Mouse (Mus musculus): Measurements from ENCODE around the gene Utp11.
A peak's percentile ranks its signal among the peaks of the same experiment; 100 is the strongest.
"Not testable (repeated sequence)": the region's sequence is repeated elsewhere in the genome, so short reads cannot be mapped to it uniquely, and the experiment has no call there.

The Utp11 gene

DNA sequence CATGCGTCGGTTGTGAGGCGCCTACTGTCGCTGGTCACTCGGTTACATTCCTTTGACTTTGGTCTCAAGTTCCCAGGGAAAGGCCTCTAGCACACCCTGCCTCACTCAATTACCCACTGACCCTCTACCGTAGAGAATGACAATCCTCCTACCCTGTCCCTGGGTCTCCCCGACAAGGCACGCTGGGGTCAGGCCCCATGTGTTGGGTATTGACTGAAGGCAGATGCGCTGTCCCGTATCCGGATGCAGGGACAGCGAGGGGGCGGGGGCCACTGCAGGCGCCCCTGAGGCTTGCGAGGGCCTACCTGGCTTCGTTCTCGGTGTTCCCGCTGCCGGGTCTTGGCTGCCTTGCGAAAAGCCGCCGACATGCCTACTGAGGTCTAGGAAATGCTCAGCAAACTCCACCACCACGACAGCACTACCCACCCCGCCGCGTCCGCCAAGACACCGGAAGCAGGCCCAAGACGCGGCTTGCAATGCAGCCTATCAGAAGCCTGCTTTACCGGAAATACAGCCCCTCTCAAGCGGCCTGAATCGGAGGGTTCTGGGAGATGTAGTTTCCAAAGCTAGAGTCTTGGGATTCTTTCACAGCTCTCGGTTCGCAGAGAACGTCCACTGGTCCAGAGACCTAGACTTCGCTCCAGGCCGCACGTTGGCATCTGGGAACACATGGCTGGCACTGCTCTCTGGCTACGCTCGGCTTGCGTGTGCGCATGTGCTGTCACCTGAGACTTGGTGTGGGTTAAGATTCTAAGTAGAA is at the start of gene Utp11:
TSS of gene Utp11 (minus strand) at position 466 of the 760 bp plus-strand sequence.
- DNase-seq, result peak; percentile 90

DNA sequence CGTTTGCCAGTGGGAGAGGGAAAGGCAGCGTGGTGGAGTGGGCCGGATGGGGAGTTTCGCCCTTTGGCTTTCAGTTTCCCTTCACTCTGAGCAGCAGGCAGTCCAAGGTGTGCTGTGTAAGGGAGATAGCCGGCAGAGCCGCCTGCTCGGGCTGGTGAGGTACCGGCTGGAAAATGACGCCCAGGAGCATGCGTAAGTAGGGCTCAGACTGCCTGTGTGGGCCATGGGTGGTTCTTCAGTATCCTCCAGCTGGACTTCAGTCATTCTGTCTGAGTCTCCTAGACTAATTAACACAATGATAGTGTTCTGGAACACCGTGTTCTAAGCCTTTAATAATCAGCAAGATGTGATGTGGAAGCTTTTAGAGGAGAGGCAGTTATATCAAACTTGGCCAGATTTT is 49.4 kb upstream of the Utp11 start:
- DNase-seq, result no peak

DNA sequence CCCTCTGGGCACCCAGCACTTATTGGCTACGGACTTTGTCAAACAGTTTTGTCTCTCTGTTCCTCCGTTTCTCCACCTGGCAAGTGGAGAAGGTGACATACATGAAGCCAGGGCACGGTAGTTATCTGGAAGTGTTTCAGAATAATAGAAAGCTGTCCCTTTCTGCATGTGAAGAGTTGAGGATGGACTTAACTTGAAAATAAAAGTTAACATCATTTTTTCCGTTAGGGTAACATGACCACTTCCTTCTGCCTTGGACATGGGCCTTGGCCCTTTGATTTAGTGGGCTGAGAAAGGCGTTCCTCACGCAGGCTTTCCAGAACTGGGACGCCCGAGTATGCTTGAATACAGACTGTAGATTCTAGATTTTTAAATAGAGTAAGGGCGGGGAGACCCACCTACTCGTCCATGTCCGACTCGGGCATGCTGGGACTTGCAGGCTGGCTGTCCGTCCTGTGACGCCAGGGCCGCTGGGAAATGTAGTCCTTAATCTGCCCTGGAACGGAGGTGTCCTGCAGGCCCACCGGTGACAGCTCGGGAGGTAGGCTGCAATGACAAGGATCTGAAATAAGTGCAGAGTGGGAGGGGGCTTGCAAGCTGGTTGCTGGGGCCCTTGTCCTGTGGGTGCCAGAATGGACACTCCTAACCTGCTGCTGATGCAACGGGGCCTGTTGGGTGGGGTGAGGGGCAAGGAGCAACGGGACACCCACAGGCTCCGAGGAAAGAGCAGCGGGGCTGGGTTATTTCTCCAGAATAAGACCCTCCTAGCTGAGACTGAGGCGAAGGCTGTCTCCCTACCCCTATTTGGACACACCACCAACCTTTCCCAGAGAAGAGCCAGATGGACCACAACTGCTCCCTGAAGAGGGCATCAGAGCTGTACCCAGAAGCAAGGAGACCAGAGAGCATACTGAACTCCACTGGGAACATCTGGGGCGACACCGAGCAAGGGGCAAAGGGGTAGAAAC is 48.3 kb upstream of the Utp11 start, which contains the start of gene Inpp5b:
TSS of gene Inpp5b (plus strand) at position 475 of the 968 bp plus-strand sequence.
- peak; percentile 88 for DNase-seq

DNA sequence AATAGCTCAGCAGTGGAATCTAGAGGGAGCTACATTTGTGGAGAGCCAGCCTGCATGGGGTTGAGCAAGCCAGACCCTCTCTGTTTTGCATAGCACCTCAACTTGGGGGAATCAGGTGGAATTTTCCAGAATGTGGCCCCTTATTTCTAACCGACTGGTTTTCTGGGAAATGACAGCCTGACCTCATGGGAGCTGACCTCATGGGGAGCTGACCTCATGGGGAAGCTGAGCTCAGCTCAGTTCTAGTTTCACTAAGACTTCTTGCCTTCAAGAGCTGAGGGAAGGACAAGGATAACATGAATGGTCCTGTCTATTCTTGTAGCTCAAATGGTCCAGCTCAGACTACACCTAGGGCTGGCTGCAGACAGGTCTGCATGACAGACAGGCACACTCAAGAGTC is 45.4 kb upstream of the Utp11 start:
- DNase-seq, result no peak

DNA sequence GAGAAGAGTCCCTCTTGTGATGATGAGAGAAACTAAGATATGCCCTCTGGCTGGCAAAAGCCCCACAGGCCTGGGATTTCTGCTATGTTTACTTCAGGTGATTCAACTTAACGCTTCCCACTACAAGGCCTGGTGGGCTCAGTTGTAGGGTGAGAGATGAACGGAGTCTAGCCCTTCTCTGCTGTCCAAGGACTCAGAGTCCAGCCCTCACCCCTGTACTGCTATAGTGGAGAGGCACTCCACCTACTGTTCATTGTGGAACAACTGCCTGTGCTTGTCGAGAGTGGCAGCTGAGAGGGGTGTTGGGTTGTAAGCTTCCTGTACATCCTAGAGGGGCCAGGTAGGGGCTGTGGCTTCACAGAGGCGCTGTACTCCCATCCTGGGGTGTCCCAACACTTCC is 44.6 kb upstream of the Utp11 start:
- no peak for DNase-seq

DNA sequence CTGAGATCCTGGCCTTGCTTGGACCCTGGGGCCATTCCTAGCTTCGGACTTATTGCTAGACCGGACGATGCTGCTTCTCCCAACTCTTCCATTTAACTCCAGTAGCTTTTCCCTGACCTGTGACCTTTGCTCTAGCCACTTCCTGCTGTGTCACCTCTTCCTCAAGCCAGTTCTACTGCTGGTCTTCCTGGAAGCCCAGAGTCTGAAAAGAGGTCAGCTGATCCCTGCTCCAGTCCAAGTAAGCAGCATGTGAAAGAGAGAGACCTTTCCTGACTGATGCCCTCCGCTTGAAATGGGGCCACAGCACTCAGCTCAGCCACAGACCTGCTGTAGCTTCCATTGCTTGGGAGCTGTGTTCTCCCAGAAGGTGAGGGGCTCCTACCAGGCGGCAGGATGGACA is 44.1 kb upstream of the Utp11 start:
- no peak for DNase-seq

GRCm38 (mm10) chr4:124736952-124737351 is 43.6 kb upstream of the Utp11 start:
- DNase-seq, result no peak

- DNase-seq, result no peak
Observed at GRCm38 (mm10) chr4:124726121-124726520, 32.7 kb upstream of the Utp11 start.

DNA sequence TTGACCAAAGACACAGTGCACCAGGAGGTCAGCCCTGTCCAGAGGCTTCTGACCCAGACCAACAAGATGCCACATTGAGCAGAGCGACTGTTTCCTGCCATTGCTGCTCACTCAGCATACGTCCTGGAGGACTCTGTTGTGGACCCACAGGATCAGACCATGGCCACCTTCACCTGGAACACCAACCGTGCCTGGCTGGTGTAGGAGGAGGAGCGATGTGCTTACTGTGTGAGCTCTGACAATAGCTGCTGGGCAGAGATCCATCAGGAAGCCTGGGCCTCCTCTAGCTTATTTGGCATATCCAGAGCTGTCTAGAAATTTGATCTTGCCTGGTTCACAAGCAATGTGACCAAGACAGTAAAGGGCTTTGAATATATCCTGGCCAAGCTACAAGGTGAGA is 25.7 kb upstream of the Utp11 start:
- DNase-seq, result no peak

DNA sequence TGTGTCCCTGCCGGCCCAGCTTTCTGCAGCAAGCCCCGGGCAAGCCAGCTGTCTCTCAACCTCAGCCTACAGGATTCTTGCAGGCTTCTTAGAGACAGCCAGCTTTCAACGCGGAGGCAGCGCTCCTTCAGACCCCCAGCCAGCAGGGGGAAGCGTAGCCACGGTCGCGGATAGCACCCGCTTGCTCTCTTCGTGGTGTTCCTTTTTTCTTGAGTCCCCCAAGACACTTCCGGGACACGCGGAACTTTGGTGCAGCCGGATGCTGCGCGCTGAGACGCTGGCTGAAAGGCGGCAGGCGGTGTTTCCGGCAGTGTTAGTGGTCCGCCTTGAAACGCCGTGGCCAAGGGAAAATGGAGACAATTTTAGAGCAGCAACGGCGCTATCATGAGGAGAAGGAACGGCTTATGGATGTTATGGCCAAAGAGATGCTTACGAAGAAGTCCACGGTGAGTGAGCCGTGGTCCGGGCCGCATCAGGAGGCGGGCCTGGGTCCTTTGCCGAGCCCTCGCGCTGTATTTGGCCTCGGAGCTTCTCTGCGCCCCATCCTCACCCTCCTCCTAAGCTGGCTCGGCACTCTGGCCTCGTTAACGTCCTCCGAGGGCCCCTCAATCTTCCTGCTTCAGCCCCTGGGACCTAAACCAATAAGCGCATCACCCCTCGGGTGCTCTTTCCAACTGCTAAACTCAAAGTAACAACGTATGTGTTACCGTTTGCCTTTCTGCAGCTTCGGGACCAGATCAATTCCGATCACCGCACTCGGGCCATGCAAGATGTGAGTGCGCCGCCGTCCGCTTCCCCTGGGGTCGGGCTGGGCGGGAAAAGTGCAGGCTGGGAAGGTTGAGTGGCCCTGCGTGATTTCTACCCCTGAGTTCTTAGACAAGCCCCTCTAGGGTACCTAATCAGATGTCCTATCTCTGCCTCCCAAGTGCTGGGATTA is 21.4 kb upstream of the Utp11 start, which contains the start of gene Sf3a3:
TSS of gene Sf3a3 (plus strand) at position 232 of the 937 bp plus-strand sequence.
- DNase-seq, result peak; percentile 93

- DNase-seq, result not testable (repeated sequence)
Observed at GRCm38 (mm10) chr4:124713850-124714249, 20.4 kb upstream of the Utp11 start.

DNA sequence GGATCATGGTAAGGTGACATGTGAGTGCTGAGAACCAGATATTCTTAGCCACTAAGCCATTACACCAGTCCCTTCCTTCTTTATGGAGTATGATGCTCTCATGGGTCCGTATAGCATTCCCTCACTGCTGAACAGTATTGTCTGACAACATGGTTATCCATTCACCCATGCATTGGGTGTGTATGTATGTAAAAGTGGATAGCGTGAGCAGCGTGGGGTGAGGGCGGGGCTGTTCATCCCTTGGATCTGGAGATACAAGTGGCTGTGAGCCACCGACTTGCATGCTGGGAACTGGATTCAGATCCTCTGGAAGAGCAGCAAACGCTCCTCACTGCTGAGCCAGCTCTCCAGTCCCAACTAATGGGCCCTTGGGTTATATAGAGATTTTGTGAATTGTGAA is 19.2 kb upstream of the Utp11 start:
- DNase-seq, result no peak

- peak; percentile 62 for DNase-seq
Observed at GRCm38 (mm10) chr4:124710776-124711291, 17.4 kb upstream of the Utp11 start.

GRCm38 (mm10) chr4:124709961-124710446 is 16.6 kb upstream of the Utp11 start:
- DNase-seq, result no peak

- DNase-seq, result peak; percentile 75
Observed at GRCm38 (mm10) chr4:124708518-124709477, 15.4 kb upstream of the Utp11 start.

DNA sequence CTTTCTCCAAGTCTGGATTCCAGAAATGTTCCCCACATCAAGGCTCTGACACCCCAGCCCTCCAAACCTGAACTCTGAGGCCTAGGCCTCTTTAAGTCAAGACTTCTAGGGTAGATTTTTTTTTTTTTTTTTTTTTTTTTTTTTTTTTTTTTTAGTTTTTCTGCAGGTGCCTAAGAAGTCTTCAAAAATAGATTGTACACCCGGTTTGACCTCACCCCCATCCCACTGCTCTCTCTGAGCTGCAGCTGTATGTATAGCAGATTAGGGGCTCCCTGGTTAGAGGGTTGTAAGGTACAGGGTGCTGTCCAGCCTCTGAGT is 14.8 kb upstream of the Utp11 start:
- DNase-seq, result not testable (repeated sequence)

- not testable (repeated sequence) for DNase-seq
Observed at GRCm38 (mm10) chr4:124707381-124708199, 14.2 kb upstream of the Utp11 start.

- no peak for DNase-seq
Observed at GRCm38 (mm10) chr4:124705661-124706269, 12.4 kb upstream of the Utp11 start.

GRCm38 (mm10) chr4:124704797-124705474 is 11.5 kb upstream of the Utp11 start:
- no peak for DNase-seq

All from layer of hippocampus, adult 9-11 months (tissue).